Mouse (Mus musculus): ENCODE data around the gene Hoxd4. TPM values are rescaled to one million over a fixed set of nuclear protein-coding genes. Genes with fewer than 3 reads are reported as not detected.

Hoxd4 gene
- total RNA-seq, 2 experiments from 2014 or later = 1.1 to 1.5 TPM

DNA sequence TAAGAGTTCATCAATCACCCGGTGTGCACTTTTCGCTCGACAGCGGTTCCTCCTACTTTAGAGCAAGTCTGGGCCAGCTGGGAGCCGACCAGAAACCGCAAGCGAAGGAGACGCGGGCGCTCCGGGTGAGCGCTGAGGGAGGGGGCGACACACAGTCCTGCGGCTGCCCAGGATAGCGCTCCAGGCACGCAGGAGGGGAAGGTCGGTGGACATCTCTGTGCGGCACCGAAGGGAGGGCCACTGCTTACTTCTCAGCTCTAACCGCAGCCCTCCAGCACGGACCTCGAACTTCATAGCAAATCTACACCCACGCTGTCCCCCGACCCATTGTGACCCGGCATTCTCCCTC, 41.4 kb downstream of the Hoxd4 start:
- no peak for DNase-seq
- intact Hi-C loops (cut with DNase I) = no loop called here

GRCm38 (mm10) chr2:74753711-74754110, 42.0 kb downstream of the Hoxd4 start:
- intact Hi-C loops (cut with DNase I) = no loop called here

DNA sequence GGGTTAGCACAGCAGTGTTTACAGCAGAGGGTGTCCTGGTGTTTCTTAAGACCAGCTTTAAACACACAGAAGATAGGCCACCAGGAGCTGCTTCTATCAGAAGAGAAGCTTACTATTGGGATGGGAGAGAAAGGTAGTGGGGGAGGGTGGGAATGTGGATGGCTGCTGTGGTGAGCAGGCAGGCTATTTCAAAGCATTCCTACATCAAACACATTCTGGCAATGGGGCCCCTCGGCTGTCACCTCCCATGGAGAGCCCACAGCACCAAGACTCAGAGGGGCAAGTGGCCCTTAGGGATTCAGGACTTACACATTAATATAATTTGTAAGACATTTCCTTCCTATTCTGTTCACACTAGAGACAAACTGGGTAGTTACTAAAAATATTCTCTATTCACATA, 48.4 kb downstream of the Hoxd4 start:
- intact Hi-C loops (cut with DNase I) = no loop called here
- DNase-seq = no peak

More at GRCm38 (mm10) chr2:74753711-74754110, 42.0 kb downstream of the Hoxd4 start:
- no peak for DNase-seq

- no peak for DNase-seq
- intact Hi-C loops (cut with DNase I) = no loop called here
Observed at GRCm38 (mm10) chr2:74761941-74762340, 50.2 kb downstream of the Hoxd4 start.

- no peak for DNase-seq
Observed at GRCm38 (mm10) chr2:74762522-74763244, 51.0 kb downstream of the Hoxd4 start, which contains the start of gene Hoxd1. Gene Hoxd1 (plus strand): TSS chr2:74762980.

DNA sequence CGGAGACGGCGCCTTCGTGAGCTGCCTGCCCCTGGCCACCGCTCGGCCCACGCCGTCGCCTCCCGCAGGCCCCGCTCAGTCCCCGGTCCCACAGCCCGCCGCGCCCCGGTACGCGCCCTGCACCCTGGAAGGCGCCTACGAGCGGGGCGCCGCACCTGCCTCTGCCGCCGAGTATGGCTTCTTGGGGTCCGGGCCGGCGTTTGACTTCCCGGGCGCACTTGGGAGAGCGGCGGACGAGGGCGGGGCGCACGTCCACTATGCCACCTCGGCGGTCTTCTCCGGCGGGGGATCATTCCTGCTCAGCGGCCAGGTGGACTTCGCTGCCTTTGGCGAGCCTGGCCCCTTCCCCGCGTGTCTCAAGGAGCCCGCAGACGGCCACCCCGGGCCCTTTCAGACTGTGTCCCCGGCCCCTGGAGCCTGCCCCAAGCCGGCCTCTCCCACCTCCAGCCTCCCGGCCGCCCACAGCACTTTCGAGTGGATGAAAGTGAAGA, 51.6 kb downstream of the Hoxd4 start:
- intact Hi-C loops (cut with DNase I) = no loop called here
- no peak for DNase-seq

More at GRCm38 (mm10) chr2:74762522-74763244, 51.0 kb downstream of the Hoxd4 start, which contains the start of gene Hoxd1:
- intact Hi-C loops (cut with DNase I) = no loop called here

DNA sequence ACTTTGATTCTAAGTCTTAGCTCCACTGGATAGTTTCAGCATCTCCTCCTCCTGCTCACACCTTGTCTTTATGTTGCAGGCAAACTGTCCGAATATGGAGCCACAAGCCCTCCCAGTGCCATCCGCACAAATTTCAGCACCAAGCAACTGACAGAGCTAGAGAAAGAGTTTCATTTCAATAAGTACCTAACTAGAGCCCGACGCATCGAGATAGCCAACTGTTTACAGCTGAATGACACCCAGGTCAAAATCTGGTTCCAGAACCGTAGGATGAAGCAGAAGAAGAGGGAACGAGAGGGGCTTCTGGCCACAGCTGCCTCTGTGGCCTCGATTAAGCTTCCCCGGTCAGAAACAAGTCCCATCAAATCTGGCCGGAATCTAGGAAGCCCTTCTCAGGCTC, 52.2 kb downstream of the Hoxd4 start:
- intact Hi-C loops (cut with DNase I) = no loop called here
- no peak for DNase-seq

GRCm38 (mm10) chr2:74774359-74774758, 62.6 kb downstream of the Hoxd4 start:
- intact Hi-C loops (cut with DNase I) = no loop called here

GRCm38 (mm10) chr2:74777536-74778275, 66.0 kb downstream of the Hoxd4 start:
- intact Hi-C loops (cut with DNase I) = no loop called here
- DNase-seq = no peak

More at GRCm38 (mm10) chr2:74774359-74774758, 62.6 kb downstream of the Hoxd4 start:
- no peak for DNase-seq

Small RNAs within 50 kb of the gene (microRNA-seq; reads per million reads assigned to microRNA genes)
- gene Gm44463 = 0 reads per million in 2 experiments
- gene Mir10b = 17,226 to 26,347 reads per million in 2 experiments

Other genes with a start within 250 kb of the Hoxd4 start
- 10 to 100 TPM; 47.6 to 50.4 TPM for gene Lnpk, start 132.5 kb upstream of the Hoxd4 start, total RNA-seq (2021)
- gene Evx2, start 52.4 kb upstream of the Hoxd4 start, total RNA-seq (2021) = not detected
- not detected for gene Hoxd13, start 43.6 kb upstream of the Hoxd4 start, total RNA-seq (2021)
- gene Hoxd12, start 36.9 kb upstream of the Hoxd4 start, total RNA-seq (2021) = not detected
- not detected for gene Hoxd11, start 32.4 kb upstream of the Hoxd4 start, total RNA-seq (2021)
- 1 to 10 TPM; 3.8 to 4.6 TPM for gene Hoxd10, start 20.0 kb upstream of the Hoxd4 start, total RNA-seq (2021)
- 10 to 100 TPM; 16.7 to 16.8 TPM for gene Hoxd9, start 14.2 kb upstream of the Hoxd4 start, total RNA-seq (2021)
- 10 to 100 TPM; 38.1 to 38.5 TPM for gene Hoxd8, start 7.3 kb upstream of the Hoxd4 start, total RNA-seq (2021)
- under 1 TPM in 1 of 2 experiments, not detected in 1; 0.32 TPM for gene Hoxd3, start within 50 bp of the Hoxd4 start, total RNA-seq (2021)
- gene Gm28230, start 14.8 kb downstream of the Hoxd4 start, total RNA-seq (2021) = under 1 TPM in 1 of 2 experiments, not detected in 1; 0.12 TPM
- not detected for gene Hoxd1, start 51.1 kb downstream of the Hoxd4 start, total RNA-seq (2021)
- gene Mtx2, start 113.9 kb downstream of the Hoxd4 start, total RNA-seq (2021) = 10 to 100 TPM; 26.1 to 32.9 TPM

Data from gastrocnemius, postnatal 36 days (tissue).